16 mouse cellular contexts compared by ENCODE assay signal in genomic region chr14:46491601-46492000, GRCm38 (mm10).
A peak's percentile ranks its signal among the peaks of the same experiment; 100 is the strongest.
DNase-seq lines count a peak whose midpoint lies in the region; ATAC-seq lines count a peak whose summit lies in the region.
"Had no signal": no experiment of that assay in that cellular context is flagged by ENCODE, and none has a peak within 500 bp of the region (broad histone marks: within the 10 kb centered on the region; RNA-seq: fewer than 3 reads in every experiment).

No protein-coding gene starts in this region.

- no peak overlapping the region for H3K4me3 ChIP-seq in kidney, embryonic 14.5 days (ENCODE audit: low read length)
- H3K4me3 ChIP-seq: embryonic facial prominence, embryonic 10.5 days; heart, embryonic 10.5 days; liver, embryonic 13.5 days; neural tube, embryonic 13.5 days had no signal

- 7% methylated on average over 9 of the region's 9 CpGs for WGBS in kidney, embryonic 14.5 days

- intact Hi-C loops in left cerebral cortex, postnatal 4 days (cut with DNase I): no loop called here

- H3K4me2 ChIP-seq in kidney, embryonic 14.5 days (replicated peaks; ENCODE audit: low read depth, low read length): no peak overlapping the region
- H3K4me2 ChIP-seq: liver, embryonic 13.5 days; neural tube, embryonic 13.5 days had no signal

- H3K27me3 ChIP-seq in kidney, embryonic 14.5 days (ENCODE audit: control insufficient read depth, insufficient read depth, low read length): no peaks in the 10 kb centered on the region
- H3K27me3 ChIP-seq: liver, embryonic 13.5 days; neural tube, embryonic 13.5 days had no signal

- no peak overlapping the region for H3K9ac ChIP-seq in kidney, embryonic 14.5 days (ENCODE audit: low read depth, low read length)
- H3K9ac ChIP-seq: liver, embryonic 13.5 days; neural tube, embryonic 13.5 days had no signal

- H3K4me1 ChIP-seq in kidney, embryonic 14.5 days (ENCODE audit: control insufficient read depth, insufficient read depth, low read length): no peaks in the 10 kb centered on the region
- H3K4me1 ChIP-seq: liver, embryonic 13.5 days; neural tube, embryonic 13.5 days had no signal

- no peak for DNase-seq in kidney, adult 18-20 months
- peak; percentile 35 for DNase-seq in embryo, embryonic 10.5 days (ENCODE audit: low spot score)
- peak; percentile 39 to 56 for DNase-seq in kidney, postnatal 4 days
- peak; percentile 35 for DNase-seq in lung, postnatal 36 days
- DNase-seq in cerebellum, adult 18-20 months: no peak
- no peak for DNase-seq in natural killer cell, adult 2 months (ENCODE audit: low spot score in 2 of 2)
- no peak for DNase-seq in left cerebral cortex, postnatal 4 days
- DNase-seq: cerebellum, adult 11-12 months; heart, postnatal 4 days; liver, embryonic 13.5 days; midbrain, embryonic 14.5 days; spleen, adult 18-20 months had no signal

- no peaks in the 10 kb centered on the region for H3K9me3 ChIP-seq in kidney, embryonic 14.5 days (ENCODE audit: control insufficient read depth, low read length)
- H3K9me3 ChIP-seq: embryonic facial prominence, embryonic 10.5 days; heart, embryonic 10.5 days; liver, embryonic 13.5 days; neural tube, embryonic 13.5 days had no signal

- no peaks in the 10 kb centered on the region for H3K36me3 ChIP-seq in kidney, embryonic 14.5 days (ENCODE audit: control insufficient read depth, insufficient read depth, low read length)
- H3K36me3 ChIP-seq: embryonic facial prominence, embryonic 10.5 days; heart, embryonic 10.5 days; liver, embryonic 13.5 days; neural tube, embryonic 13.5 days had no signal

- peak; percentile 69 for ATAC-seq in kidney, embryonic 14.5 days (ENCODE audit: low FRiP score, low TSS enrichment)

- H3K27ac ChIP-seq in kidney, embryonic 14.5 days (ENCODE audit: low read depth, low read length): no peak overlapping the region
- H3K27ac ChIP-seq: embryonic facial prominence, embryonic 10.5 days; heart, embryonic 10.5 days; liver, embryonic 13.5 days; neural tube, embryonic 13.5 days had no signal

Comparison
In these comparisons a context has a peak if more than half of its experiments do, and no peak if none do; other contexts are left out.
1. DNase-seq: peak in embryo, embryonic 10.5 days (single experiment), kidney, postnatal 4 days (2 of 2) and lung, postnatal 36 days (single experiment); none in kidney, adult 18-20 months (single experiment), cerebellum, adult 18-20 months (0 of 2), natural killer cell, adult 2 months (0 of 2) and left cerebral cortex, postnatal 4 days (single experiment).